Mouse (Mus musculus) embryo, embryonic 10.5 days (tissue): ENCODE results near the gene Olfr19.
"Not testable (repeated sequence)": the region's sequence is repeated elsewhere in the genome, so short reads cannot be mapped to it uniquely, and the experiment has no call there.

ENCODE experiments used
- DNase-seq: peaks from one replicate; pipeline ENCODE4 v3.0.0-alpha.2; 2015; ENCODE audit warnings: low spot score

Gene Olfr19

GRCm38 (mm10) chr16:16676305-16676704 lies at the start of gene Olfr19:
TSS of gene Olfr19 (minus strand) at chr16:16676405.
- DNase-seq = no peak

- no peak for DNase-seq
These were observed 8.8 kb upstream of the Olfr19 start for GRCm38 (mm10) chr16:16684975-16685374.

- DNase-seq = no peak
These were observed 7.8 kb upstream of the Olfr19 start for GRCm38 (mm10) chr16:16684053-16684452.

DNA sequence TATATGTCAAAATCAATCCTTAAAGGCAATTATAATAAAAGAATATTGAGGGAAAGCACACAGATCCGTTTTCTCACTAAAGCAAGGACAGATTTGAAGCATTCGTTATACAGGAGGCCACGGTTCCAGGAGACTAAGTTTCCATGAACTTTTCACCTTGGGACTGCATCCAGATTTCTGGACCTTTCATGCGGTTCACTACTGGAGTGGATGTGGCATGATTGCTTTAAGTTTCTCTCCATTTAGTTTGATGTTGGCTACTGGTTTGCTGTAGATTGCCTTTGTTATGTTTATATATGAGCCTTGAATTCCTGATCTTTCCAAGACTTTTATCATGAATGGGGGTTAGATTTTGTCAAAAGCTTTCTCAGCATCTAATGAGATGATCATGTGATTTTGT lies 11.2 kb downstream of the Olfr19 start:
- no peak for DNase-seq

DNA sequence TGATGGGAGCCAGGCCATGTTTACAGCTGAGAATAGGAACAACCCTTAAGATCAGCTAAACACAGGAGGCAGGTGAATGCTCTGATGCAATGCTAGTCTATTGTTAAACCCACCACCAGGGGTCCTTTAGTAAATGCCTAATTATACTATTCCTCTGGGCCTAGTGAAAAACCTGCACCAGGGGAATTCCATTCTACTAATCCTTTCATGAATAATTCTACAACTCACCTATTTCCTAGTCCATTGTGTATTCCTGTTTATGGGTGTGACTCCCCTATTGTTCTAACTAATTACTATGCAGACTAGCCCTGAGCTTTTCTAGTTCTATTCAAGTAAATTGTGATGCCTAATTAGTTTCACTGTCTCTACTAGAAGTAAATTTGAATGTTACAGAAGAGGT lies 11.7 kb downstream of the Olfr19 start:
- not testable (repeated sequence) for DNase-seq

GRCm38 (mm10) chr16:16645148-16645547 lies 31.1 kb downstream of the Olfr19 start:
- DNase-seq = no peak

DNA sequence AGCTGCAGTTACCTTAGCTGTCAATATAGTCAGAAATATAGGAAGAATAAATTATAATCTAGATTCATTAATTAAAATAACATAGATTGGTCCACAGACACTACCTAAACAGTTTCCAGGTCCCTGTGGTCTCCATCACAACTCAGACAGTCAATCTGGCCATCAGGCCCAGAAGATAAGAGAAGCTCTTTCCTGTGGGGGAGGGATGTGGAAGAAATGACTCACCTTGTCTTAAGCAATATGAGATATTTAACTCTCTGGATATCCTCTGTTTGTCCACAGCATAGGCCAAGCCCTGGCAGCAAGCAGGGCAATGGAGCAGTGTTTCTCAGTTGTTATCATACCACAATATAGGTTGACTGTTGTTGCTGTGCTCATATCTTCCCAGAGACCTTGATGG lies 42.5 kb downstream of the Olfr19 start:
- no peak for DNase-seq
